Mouse (Mus musculus) embryonic facial prominence, embryonic 11.5 days (tissue): ENCODE measurements around the gene Dennd4b. TPM values are rescaled to one million over a fixed set of nuclear protein-coding genes. Genes with fewer than 3 reads are reported as not detected.
"Not testable (repeated sequence)": the region's sequence is repeated elsewhere in the genome, so short reads cannot be mapped to it uniquely, and the experiment has no call there.

ENCODE experiments used
- ATAC-seq: fragments of 200-750 bp; cut with Nextera tagmentation; replicated peaks from 2 replicates; pipeline ENCODE4 v1.8.0; 2017; ENCODE audit warnings: low read depth; ENCODE audit not compliant: insufficient number of reproducible peaks, low FRiP score, low TSS enrichment
- DNase-seq: peaks from one replicate; pipeline ENCODE4 v3.0.0-alpha.2; 2015; ENCODE audit warnings: low spot score
- H3K27ac ChIP-seq: fragments of 300-500 bp; sonication (generic); replicated peaks from 2 replicates; pipeline ENCODE4 v1.5.1; 2014; ENCODE audit warnings: mild to moderate bottlenecking, low read depth, low read length, control low read depth
- H3K27me3 ChIP-seq: fragments of 300-500 bp; sonication (generic); 2 replicates; pipeline ENCODE4 v1.6.1; 2014; ENCODE audit warnings: mild to moderate bottlenecking, low read length, moderate library complexity, mixed read lengths; ENCODE audit not compliant: control insufficient read depth, insufficient read depth
- H3K36me3 ChIP-seq: fragments of 300-500 bp; sonication (generic); replicated peaks from 2 replicates; pipeline ENCODE4 v1.6.1; 2014; ENCODE audit warnings: low read depth, mild to moderate bottlenecking, low read length, moderate library complexity, mixed read lengths; ENCODE audit not compliant: control insufficient read depth, insufficient read depth
- H3K4me1 ChIP-seq: fragments of 300-500 bp; sonication (generic); 2 replicates; pipeline ENCODE4 v1.6.1; 2014; ENCODE audit warnings: low read length, mixed read lengths; ENCODE audit not compliant: control insufficient read depth, insufficient read depth
- H3K4me2 ChIP-seq: fragments of 300-500 bp; sonication (generic); 2 replicates; pipeline ENCODE4 v1.6.1; 2014; ENCODE audit warnings: low read depth, mild to moderate bottlenecking, control low read depth, low read length, moderate library complexity
- H3K4me3 ChIP-seq: fragments of 300-500 bp; sonication (generic); 2 replicates; pipeline ENCODE4 v1.5.1; 2014; ENCODE audit warnings: low read depth, low read length, control low read depth
- H3K9ac ChIP-seq: fragments of 300-500 bp; sonication (generic); replicated peaks from 2 replicates; pipeline ENCODE4 v1.6.1; 2014; ENCODE audit warnings: mild to moderate bottlenecking, control low read depth, low read length
- H3K9me3 ChIP-seq: fragments of 300-500 bp; sonication (generic); replicated peaks from 2 replicates; pipeline ENCODE4 v1.6.1; 2016; ENCODE audit warnings: mild to moderate bottlenecking, low read length, inconsistent platforms, mixed read lengths; ENCODE audit not compliant: control insufficient read depth
- WGBS: fragments of 180-500 bp; shearing (Covaris S2); extraction: QIAGEN DNeasy Blood & Tissue Kit; methylation state at CpG from one replicate; pipeline ENCODE4 v1.1.7; 2014; 5-methylcytosine and 5-hydroxymethylcytosine counted together
- polyA plus RNA-seq: library from polyadenylated mRNA; unstranded; fragments of >200 nt; fragmentation: Nextera tagmentation; extraction: Ambion mirVana; gene quantifications from 2 replicates; pipeline ENCODE4 v1.2.1, GENCODE M21; 2014

Gene Dennd4b
- polyA plus RNA-seq, 1 experiment from 2014 or later: 2.6 TPM

DNA sequence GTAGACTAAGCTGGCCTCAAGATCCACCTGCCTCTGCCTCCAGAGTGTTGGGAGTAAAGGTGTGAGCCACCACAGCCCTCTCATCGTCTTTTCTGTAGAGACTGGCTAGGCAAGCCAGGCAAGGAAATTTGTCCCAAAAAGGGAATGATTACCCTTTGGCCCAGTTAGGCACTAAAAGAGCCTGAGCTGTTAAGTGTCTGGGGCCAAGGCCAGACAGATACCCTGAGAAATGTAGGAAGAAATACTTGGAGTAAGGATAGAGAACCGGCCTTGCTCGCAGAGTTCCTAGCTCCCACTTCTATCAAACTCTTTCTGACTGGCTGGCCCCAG, 17.4 kb upstream of the Dennd4b start:
- H3K27ac ChIP-seq: peak overlapping the region; percentile 53
- no peaks in the 10 kb centered on the region for H3K27me3 ChIP-seq
- peak overlapping the region; percentile 5; the same call in 1 of the 2 replicates for H3K4me3 ChIP-seq
- H3K9me3 ChIP-seq: no peaks in the 10 kb centered on the region
- ATAC-seq: no peak; the same call in 1 of the 2 replicates
- H3K4me1 ChIP-seq: no peaks in the 10 kb centered on the region
- peak overlapping the region; percentile 48 for H3K4me2 ChIP-seq
- H3K36me3 ChIP-seq: no peaks in the 10 kb centered on the region
- 0% methylated on average over 3 of the region's 3 CpGs for WGBS
- peak overlapping the region; percentile 46 for H3K9ac ChIP-seq
- no peak for DNase-seq

DNA sequence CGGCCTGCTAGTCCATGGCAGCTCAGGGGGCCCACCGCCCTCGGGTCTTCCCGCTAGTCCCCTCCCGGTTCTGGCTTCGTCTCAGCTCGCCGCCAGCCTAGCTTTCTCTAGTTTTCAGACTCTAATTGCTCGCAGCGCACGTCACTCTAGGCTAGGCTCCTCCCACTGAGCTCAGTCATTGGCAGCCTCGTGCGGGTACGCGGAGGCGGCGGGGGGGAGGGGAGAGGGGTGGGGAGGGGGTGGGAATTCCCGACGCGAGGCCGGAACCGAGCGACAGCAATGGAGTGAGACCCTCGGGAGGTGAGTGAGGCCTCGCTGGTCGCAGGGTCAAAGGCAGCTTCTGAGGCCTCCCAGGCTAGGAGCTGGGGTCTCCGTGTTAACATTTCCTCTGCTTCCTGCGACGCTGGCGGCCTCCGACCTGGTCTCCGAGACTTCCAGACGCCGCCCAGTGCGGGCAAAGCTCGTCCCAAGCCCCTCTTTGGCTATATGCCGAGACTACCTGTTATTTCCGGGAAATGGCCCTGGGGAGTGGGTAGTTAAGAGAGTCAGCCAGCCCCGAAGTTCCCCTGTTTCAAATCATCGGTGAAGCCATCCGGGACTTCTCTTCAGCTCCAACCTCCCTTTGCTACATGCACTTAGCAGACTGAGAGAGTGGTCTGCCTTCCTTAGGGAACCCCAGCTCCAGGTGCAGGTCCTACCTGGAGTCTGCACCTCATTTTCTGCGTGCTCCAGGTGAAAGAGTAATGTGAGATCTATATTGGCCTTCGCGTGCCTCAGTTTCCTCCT, 16.8 kb upstream of the Dennd4b start, which contains the start of gene Slc39a1:
Slc39a1 (plus strand) TSS at position 213 of the 786 bp plus-strand sequence.
- under 1% methylated on average over 44 of the region's 44 CpGs for WGBS
- Histone ChIP-seq H3K27ac (peak within 1 kb of the TSS; percentile 53), H3K27me3 (no peaks in the 10 kb centered on the region), H3K9ac (peak within 1 kb of the TSS; percentile 73), H3K4me3 (peak within 1 kb of the TSS; percentile 57), H3K4me2 (peak within 1 kb of the TSS; percentile 83), H3K4me1 (no peaks in the 10 kb centered on the region), H3K36me3 (no peaks in the 10 kb centered on the region), H3K9me3 (no peaks in the 10 kb centered on the region)
- ATAC-seq (peak; percentile 89), DNase-seq (peak; percentile 98)

GRCm38 (mm10) chr3:90248746-90249100, 16.3 kb upstream of the Dennd4b start:
- Histone ChIP-seq H3K27me3 (no peaks in the 10 kb centered on the region), H3K36me3 (no peaks in the 10 kb centered on the region), H3K4me2 (peak overlapping the region; percentile 83), H3K4me1 (no peaks in the 10 kb centered on the region), H3K4me3 (peak overlapping the region; percentile 57), H3K27ac (peak overlapping the region; percentile 43; the same call in 1 of the 2 replicates), H3K9ac (peak overlapping the region; percentile 73), H3K9me3 (no peaks in the 10 kb centered on the region)
- DNase-seq (peak; percentile 30), ATAC-seq (no peak)
- WGBS: 6% methylated on average over 10 of the region's 10 CpGs

- H3K36me3 ChIP-seq: no peaks in the 10 kb centered on the region
- H3K4me2 ChIP-seq: no peak overlapping the region
- H3K9ac ChIP-seq: no peak overlapping the region
- H3K27me3 ChIP-seq: no peaks in the 10 kb centered on the region
- no peak overlapping the region for H3K27ac ChIP-seq
- DNase-seq (no peak), ATAC-seq (no peak)
- no peaks in the 10 kb centered on the region for H3K9me3 ChIP-seq
- peaks cover 5% of the 10 kb centered on the region; the same call in 1 of the 2 replicates for H3K4me1 ChIP-seq
- H3K4me3 ChIP-seq: no peak overlapping the region
- WGBS: 82% methylated on average over 6 of the region's 6 CpGs
These were observed 14.2 kb upstream of the Dennd4b start for GRCm38 (mm10) chr3:90250791-90251190.

GRCm38 (mm10) chr3:90251731-90252226, 13.2 kb upstream of the Dennd4b start:
- DNase-seq, H3K27ac ChIP-seq, ATAC-seq, H3K4me3 ChIP-seq, H3K27me3 ChIP-seq, H3K36me3 ChIP-seq, H3K4me1 ChIP-seq, H3K4me2 ChIP-seq, H3K9ac ChIP-seq, H3K9me3 ChIP-seq: not testable (repeated sequence)
- WGBS: 95% methylated on average over 9 of the region's 12 CpGs

GRCm38 (mm10) chr3:90252659-90253058, 12.3 kb upstream of the Dennd4b start:
- H3K4me3 ChIP-seq, H3K36me3 ChIP-seq, ATAC-seq, DNase-seq, H3K4me2 ChIP-seq, H3K9ac ChIP-seq, H3K9me3 ChIP-seq, H3K4me1 ChIP-seq, H3K27me3 ChIP-seq, H3K27ac ChIP-seq: not testable (repeated sequence)
- WGBS: 98% methylated on average over 2 of the region's 2 CpGs

- not testable (repeated sequence) for H3K9me3 ChIP-seq, H3K27me3 ChIP-seq, H3K36me3 ChIP-seq, DNase-seq, H3K4me1 ChIP-seq, H3K4me2 ChIP-seq, H3K4me3 ChIP-seq, H3K9ac ChIP-seq, H3K27ac ChIP-seq
- ATAC-seq: peak; percentile 7; the same call in 1 of the 2 replicates
- 86% methylated on average over 1 of the region's 1 CpGs for WGBS
These were observed 11.8 kb upstream of the Dennd4b start for GRCm38 (mm10) chr3:90253174-90253573.
